Mouse (Mus musculus) adipose tissue, adult 10 weeks (tissue): ENCODE measurements around the gene Sult2b1. TPM values are rescaled to one million over a fixed set of nuclear protein-coding genes. Genes with fewer than 3 reads are reported as not detected.

Source experiments
- polyA plus RNA-seq: library from polyadenylated mRNA; stranded (reverse); fragments of 350-450 nt; fragmentation: Illumina TruSeq; extraction: RNeasy Lipid Tissue Mini Kit (QIAGEN cat#74804); gene quantifications from one replicate; pipeline ENCODE4 v1.2.3, GENCODE M21; 2014; ENCODE audit warnings: low read depth, low replicate concordance

The Sult2b1 gene
- polyA plus RNA-seq, 1 experiment from 2014 or later = 22.0 TPM

Other genes with a start within 250 kb of the Sult2b1 start
- gene Hsd17b14, start 229.8 kb downstream of the Sult2b1 start, polyA plus RNA-seq = 1.0 TPM
- 110 TPM for gene Bcat2, start 214.5 kb downstream of the Sult2b1 start, polyA plus RNA-seq
- 0.58 TPM for gene Fgf21, start 169.2 kb downstream of the Sult2b1 start, polyA plus RNA-seq
- 14.4 TPM for gene Fut1, start 167.4 kb downstream of the Sult2b1 start, polyA plus RNA-seq
- 1.6 TPM for gene Izumo1, start 162.9 kb downstream of the Sult2b1 start, polyA plus RNA-seq
- 11.0 TPM for gene Rasip1, start 157.2 kb downstream of the Sult2b1 start, polyA plus RNA-seq
- 4.0 TPM for gene Mamstr, start 144.7 kb downstream of the Sult2b1 start, polyA plus RNA-seq
- 2.3 TPM for gene Fut2, start 118.3 kb downstream of the Sult2b1 start, polyA plus RNA-seq
- 0.78 TPM for gene Ntn5, start 100.6 kb downstream of the Sult2b1 start, polyA plus RNA-seq
- 1.8 TPM for gene Sec1, start 90.3 kb downstream of the Sult2b1 start, polyA plus RNA-seq
- gene Car11, start 84.8 kb downstream of the Sult2b1 start, polyA plus RNA-seq = 5.3 TPM
- gene Dbp, start 79.6 kb downstream of the Sult2b1 start, polyA plus RNA-seq = 19.7 TPM
- 966 TPM for gene Rpl18, start 69.2 kb downstream of the Sult2b1 start, polyA plus RNA-seq
- gene Sphk2, start 66.7 kb downstream of the Sult2b1 start, polyA plus RNA-seq = 31.4 TPM
- 3.7 TPM for gene Fam83e, start 63.5 kb downstream of the Sult2b1 start, polyA plus RNA-seq
- 2.2 TPM for gene Spaca4, start 58.9 kb downstream of the Sult2b1 start, polyA plus RNA-seq
- gene Lmtk3, start 931 bp downstream of the Sult2b1 start, polyA plus RNA-seq = 0.96 TPM
- 73.8 TPM for gene Cyth2, start 29.9 kb upstream of the Sult2b1 start, polyA plus RNA-seq
- gene Kcnj14, start 40.1 kb upstream of the Sult2b1 start, polyA plus RNA-seq = 0.74 TPM
- gene Grwd1, start 46.3 kb upstream of the Sult2b1 start, polyA plus RNA-seq = 11.0 TPM
- 162 TPM for gene Kdelr1, start 88.1 kb upstream of the Sult2b1 start, polyA plus RNA-seq
- 1.2 TPM for gene Grin2d, start 93.7 kb upstream of the Sult2b1 start, polyA plus RNA-seq
- gene Syngr4, start 112.0 kb upstream of the Sult2b1 start, polyA plus RNA-seq = 7.2 TPM
- 31.6 TPM for gene Tmem143, start 112.3 kb upstream of the Sult2b1 start, polyA plus RNA-seq
- gene Emp3, start 136.7 kb upstream of the Sult2b1 start, polyA plus RNA-seq = 65.2 TPM
- gene Ccdc114, start 139.4 kb upstream of the Sult2b1 start, polyA plus RNA-seq = 8.4 TPM
- 0.09 TPM for gene Abcc6, start 245.6 kb upstream of the Sult2b1 start, polyA plus RNA-seq
- 44.8 TPM for gene Nomo1, start 249.0 kb upstream of the Sult2b1 start, polyA plus RNA-seq